Mouse (Mus musculus) MEL (cell line): ENCODE results near the gene Dusp22.

Experiments used
- CHD1 ChIP-seq: IDR thresholded peaks from 2 replicates; pipeline ENCODE4 v1.6.1; 2012; ENCODE audit warnings: low read depth, mild to moderate bottlenecking, inconsistent platforms, low read length, improper control_type of control experiment
- CTCF ChIP-seq, 3 experiments: IDR thresholded peaks in 2 of 3; conservative IDR thresholded peaks in 1 of 3; 2 replicates each; pipeline ENCODE4 v1.5.1; 2011 to 2012; ENCODE audit warnings: low read length in 3 of 3, low read depth in 2 of 3, mild to moderate bottlenecking in 2 of 3, improper control_type of control experiment in 1 of 3, inconsistent platforms in 1 of 3, mixed read lengths in 1 of 3, moderate library complexity in 1 of 3; ENCODE audit not compliant: control insufficient read depth in 1 of 3, insufficient read depth in 1 of 3, poor library complexity in 1 of 3, severe bottlenecking in 1 of 3
- GABPA ChIP-seq: IDR thresholded peaks from 2 replicates; pipeline ENCODE4 v1.6.1; 2012; ENCODE audit warnings: low read depth, mild to moderate bottlenecking, inconsistent platforms, low read length, improper control_type of control experiment, moderate library complexity
- POLR2A ChIP-seq, 2 experiments: IDR thresholded peaks; 2 replicates each; pipeline ENCODE4 v1.6.1; 2011 to 2012; ENCODE audit warnings: low read length in 2 of 2, mild to moderate bottlenecking in 2 of 2, control low read depth in 1 of 2, improper control_type of control experiment in 1 of 2, low read depth in 1 of 2, moderate library complexity in 1 of 2; ENCODE audit not compliant: control insufficient read depth in 1 of 2, insufficient read depth in 1 of 2, poor library complexity in 1 of 2
- RCOR1 ChIP-seq: IDR thresholded peaks from 2 replicates; pipeline ENCODE4 v1.6.1; 2012; ENCODE audit warnings: low read depth, mild to moderate bottlenecking, inconsistent platforms, low read length, improper control_type of control experiment
- TCF12 ChIP-seq: IDR thresholded peaks from 2 replicates; pipeline ENCODE4 v1.6.1; 2014; ENCODE audit warnings: low read depth, mild to moderate bottlenecking, inconsistent platforms, low read length, improper control_type of control experiment, moderate library complexity
- USF1 ChIP-seq: IDR thresholded peaks from 2 replicates; pipeline ENCODE4 v1.6.1; 2014; ENCODE audit warnings: low read depth, mild to moderate bottlenecking, inconsistent platforms, low read length, improper control_type of control experiment, moderate library complexity
- ZKSCAN1 ChIP-seq: IDR thresholded peaks from 2 replicates; pipeline ENCODE4 v1.6.1; 2012; ENCODE audit warnings: low read depth, mild to moderate bottlenecking, inconsistent platforms, low read length, improper control_type of control experiment, moderate library complexity

DNA sequence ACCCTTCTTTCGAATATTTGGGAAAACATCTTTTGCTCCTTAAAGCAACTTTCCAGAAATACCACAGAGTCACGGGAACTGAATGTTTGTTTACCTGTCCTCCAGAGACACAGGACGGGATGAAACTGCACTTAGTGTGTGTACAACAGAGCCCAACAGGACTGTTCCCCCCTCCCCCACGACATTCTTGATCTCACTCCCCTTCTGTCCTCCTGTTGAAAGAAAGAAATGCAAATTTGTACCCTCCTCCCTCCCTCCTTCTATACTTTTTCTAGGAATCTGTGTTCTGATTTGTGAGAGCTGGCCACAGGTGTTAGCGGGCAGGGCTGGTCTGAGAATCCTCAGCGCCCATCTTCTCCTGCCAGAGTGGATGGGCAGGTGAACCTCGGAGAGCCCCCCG, 64.1 kb downstream of the Dusp22 start:
- TF ChIP-seq POLR2A (IDR thresholded peaks at IDR 0.05; ENCODE audit: control insufficient read depth in 1 of 2, insufficient read depth in 1 of 2, low read depth in 1 of 2, low read length in 2 of 2, poor library complexity in 1 of 2): no peak
- TF ChIP-seq CTCF (IDR thresholded peaks at IDR 0.05 in 2 of 3, conservative IDR thresholded peaks at IDR 0.05 in 1 of 3; ENCODE audit: control insufficient read depth in 1 of 3, insufficient read depth in 1 of 3, low read depth in 2 of 3, low read length in 3 of 3, poor library complexity in 1 of 3, severe bottlenecking in 1 of 3): no peak
- TF ChIP-seq USF1: no peak
- TF ChIP-seq TCF12: no peak
- TF ChIP-seq CHD1: no peak
- TF ChIP-seq RCOR1: no peak
- no peak for TF ChIP-seq ZKSCAN1
- TF ChIP-seq GABPA: no peak
